Mouse (Mus musculus) adrenal gland, postnatal 0 days (tissue): ENCODE results near the gene Vat1. TPM values are rescaled to one million over a fixed set of nuclear protein-coding genes. Genes with fewer than 3 reads are reported as not detected.

ENCODE experiments used
- microRNA-seq: library from miRNA; unstranded; fragments of <30 nt; microRNA quantifications from one replicate; pipeline ENCODE4, GENCODE M21; 2016; ENCODE audit warnings: borderline replicate concordance; ENCODE audit not compliant: insufficient number of aligned reads
- polyA plus RNA-seq: library from polyadenylated mRNA; unstranded; fragments of >200 nt; fragmentation: Nextera tagmentation; extraction: Ambion mirVana; gene quantifications from 2 replicates; pipeline ENCODE4 v1.2.1, GENCODE M21; 2015

Vat1 gene
- 59.9 and 78.0 TPM in 2 replicates for polyA plus RNA-seq

GRCm38 (mm10) chr11:101465869-101466551, at the start of gene Vat1:
Gene Vat1 (minus strand): TSS chr11:101466230.

GRCm38 (mm10) chr11:101464211-101465100, 1.6 kb downstream of the Vat1 start, which contains the start of gene Rnd2:
Gene Rnd2 (plus strand): TSS chr11:101464999.

DNA sequence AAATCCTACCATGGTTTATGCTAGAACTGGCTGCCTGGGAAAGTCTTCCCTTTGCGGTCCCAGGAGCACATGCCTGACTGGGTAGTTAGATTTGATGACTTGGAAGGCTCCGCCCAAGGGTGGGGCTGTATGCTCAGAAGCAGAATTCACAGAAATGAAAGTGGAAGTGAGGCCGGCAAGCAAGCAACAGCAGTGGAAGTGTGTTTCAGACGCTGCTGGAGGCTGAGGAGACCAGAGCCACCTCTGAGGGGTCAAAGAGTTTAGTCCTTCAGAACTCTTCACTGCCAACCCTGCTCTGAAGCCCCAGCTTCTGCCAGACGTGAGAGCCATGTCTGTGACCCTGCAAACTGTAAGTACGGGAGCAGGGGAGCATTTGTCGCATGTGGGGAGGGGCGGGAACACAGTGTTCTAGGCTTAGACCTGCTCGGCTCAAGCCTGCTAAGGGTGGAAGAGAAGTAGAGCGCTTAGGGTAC, 17.7 kb downstream of the Vat1 start, which contains the start of gene Ifi35:
Ifi35 (plus strand) TSS at position 134 of the 473 bp plus-strand sequence.

GRCm38 (mm10) chr11:101442127-101442693, 23.8 kb downstream of the Vat1 start, which contains the start of gene Rpl27:
Gene Rpl27 (plus strand): TSS chr11:101442298.

GRCm38 (mm10) chr11:101424925-101425813, 40.9 kb downstream of the Vat1 start, which contains the start of the genes Rundc1 and Ptges3l:
Gene Rundc1 (plus strand): TSS chr11:101425085.
Gene Ptges3l (minus strand): TSS chr11:101425333.

DNA sequence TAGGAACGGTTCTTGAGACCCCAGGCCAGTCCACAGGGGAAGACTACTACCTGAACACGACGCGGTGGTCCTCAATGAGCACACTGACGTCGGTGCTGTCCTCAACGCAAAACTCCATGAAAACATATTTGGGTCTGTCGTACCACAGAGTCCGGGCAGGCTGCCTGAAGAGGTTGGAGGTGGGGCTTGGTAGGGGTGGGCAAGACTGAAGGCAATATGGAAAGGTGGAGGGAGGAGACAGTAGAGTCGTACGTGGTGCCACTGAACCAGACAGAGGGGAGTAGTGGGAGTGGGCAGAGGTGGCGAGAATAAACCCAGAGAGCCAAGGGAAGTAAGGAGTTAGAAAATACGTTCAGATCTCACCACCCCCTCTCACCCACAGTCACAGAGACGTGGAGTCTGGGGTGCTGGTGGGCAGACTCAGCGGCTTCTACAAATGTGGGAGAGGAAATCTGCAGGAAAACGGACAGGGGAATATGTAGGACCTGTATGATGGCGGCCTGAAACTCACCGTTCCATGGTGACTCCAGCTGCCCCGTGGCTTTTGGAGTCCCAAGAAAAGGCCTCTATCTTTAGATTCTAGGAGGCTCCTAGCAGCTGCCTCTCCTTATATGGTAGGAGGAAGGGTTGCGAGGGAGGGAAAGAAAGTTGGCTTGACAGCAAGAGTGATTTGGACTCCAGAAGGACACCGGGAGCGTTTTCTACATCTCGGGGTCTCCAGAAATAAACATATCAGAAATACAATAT, 41.8 kb downstream of the Vat1 start, which contains the start of gene Gm27029:
Gm27029 (minus strand) TSS at position 692 of the 747 bp plus-strand sequence.

GRCm38 (mm10) chr11:101417101-101417855, 48.8 kb downstream of the Vat1 start, which contains the start of gene Aarsd1:
Gene Aarsd1 (minus strand): TSS chr11:101417615.

Small RNAs within 50 kb of the gene (microRNA-seq; reads per million reads assigned to microRNA genes)
- not detected for gene Mir6929

Other genes with a start within 250 kb of the Vat1 start
- gene Ezh1, start 239.8 kb downstream of the Vat1 start, polyA plus RNA-seq, result 8.6 and 14.0 TPM in 2 replicates
- gene Ramp2, start 220.2 kb downstream of the Vat1 start, polyA plus RNA-seq, result 60.0 and 102 TPM in 2 replicates
- gene Vps25, start 212.5 kb downstream of the Vat1 start, polyA plus RNA-seq, result 97.9 and 113 TPM in 2 replicates
- gene Wnk4, start 205.7 kb downstream of the Vat1 start, polyA plus RNA-seq, result 4.3 and 4.5 TPM in 2 replicates
- 0.70 and 0.72 TPM in 2 replicates for gene Cntd1, start 187.2 kb downstream of the Vat1 start, polyA plus RNA-seq
- 156 and 178 TPM in 2 replicates for gene Coa3, start 187.1 kb downstream of the Vat1 start, polyA plus RNA-seq
- gene Becn1, start 163.9 kb downstream of the Vat1 start, polyA plus RNA-seq, result 99.1 and 118 TPM in 2 replicates
- 55.7 and 85.9 TPM in 2 replicates for gene Psme3, start 150.0 kb downstream of the Vat1 start, polyA plus RNA-seq
- 0.43 and 0.57 TPM in 2 replicates for gene Aoc2, start 141.2 kb downstream of the Vat1 start, polyA plus RNA-seq
- 1.7 and 2.3 TPM in 2 replicates for gene Aoc3, start 135.6 kb downstream of the Vat1 start, polyA plus RNA-seq
- gene G6pc, start 98.7 kb downstream of the Vat1 start, polyA plus RNA-seq, result 4.1 and 7.5 TPM in 2 replicates
- gene Aarsd1, start 48.6 kb downstream of the Vat1 start, polyA plus RNA-seq, result 29.9 and 39.5 TPM in 2 replicates
- 3.0 and 3.6 TPM in 2 replicates for gene Gm27029, start 41.4 kb downstream of the Vat1 start, polyA plus RNA-seq
- 13.2 and 19.8 TPM in 2 replicates for gene Rundc1, start 41.1 kb downstream of the Vat1 start, polyA plus RNA-seq
- 5.9 and 11.6 TPM in 2 replicates for gene Ptges3l, start 40.9 kb downstream of the Vat1 start, polyA plus RNA-seq
- gene Rpl27, start 23.9 kb downstream of the Vat1 start, polyA plus RNA-seq, result 327 and 341 TPM in 2 replicates
- 57.4 and 61.2 TPM in 2 replicates for gene Ifi35, start 17.8 kb downstream of the Vat1 start, polyA plus RNA-seq
- gene Rnd2, start 1.2 kb downstream of the Vat1 start, polyA plus RNA-seq, result 10.7 and 14.9 TPM in 2 replicates
- 1.8 and 3.2 TPM in 2 replicates for gene Brca1, start 85.7 kb upstream of the Vat1 start, polyA plus RNA-seq
- 44.8 and 67.0 TPM in 2 replicates for gene Nbr1, start 85.9 kb upstream of the Vat1 start, polyA plus RNA-seq
- 11.8 and 14.0 TPM in 2 replicates for gene Tmem106a, start 116.0 kb upstream of the Vat1 start, polyA plus RNA-seq
- gene Gm11634, start 133.0 kb upstream of the Vat1 start, polyA plus RNA-seq, result not detected in 2 replicates
- gene Rdm1, start 161.0 kb upstream of the Vat1 start, polyA plus RNA-seq, result 65.0 and 84.8 TPM in 2 replicates
- 5.2 and 5.7 TPM in 2 replicates for gene Arl4d, start 199.3 kb upstream of the Vat1 start, polyA plus RNA-seq